Mouse (Mus musculus) kidney, adult 8-10 months (tissue): ENCODE measurements around the gene Crtc3.

Experiments
- DNase-seq, 2 experiments: peaks; one replicate each; pipeline ENCODE4 v3.0.0; 2022

Crtc3 gene

GRCm38 (mm10) chr7:80638460-80638859 lies 50.2 kb downstream of the Crtc3 start:
- no peak for DNase-seq

- no peak for DNase-seq
These were observed 51.5 kb downstream of the Crtc3 start for GRCm38 (mm10) chr7:80636953-80637800.

- DNase-seq, result no peak
These were observed 52.3 kb downstream of the Crtc3 start for GRCm38 (mm10) chr7:80636288-80636952.

- no peak for DNase-seq
These were observed 52.8 kb downstream of the Crtc3 start for GRCm38 (mm10) chr7:80635866-80636265.

GRCm38 (mm10) chr7:80634741-80635140 lies 53.9 kb downstream of the Crtc3 start:
- no peak for DNase-seq

- no peak for DNase-seq
These were observed 55.0 kb downstream of the Crtc3 start for GRCm38 (mm10) chr7:80633635-80634034.

GRCm38 (mm10) chr7:80631993-80632392 lies 56.7 kb downstream of the Crtc3 start:
- DNase-seq, result no peak

GRCm38 (mm10) chr7:80631405-80631804 lies 57.3 kb downstream of the Crtc3 start:
- no peak for DNase-seq

GRCm38 (mm10) chr7:80629369-80629768 lies 59.3 kb downstream of the Crtc3 start:
- DNase-seq, result no peak

GRCm38 (mm10) chr7:80628708-80629183 lies 59.9 kb downstream of the Crtc3 start:
- DNase-seq, result peak; percentile 53 to 60

GRCm38 (mm10) chr7:80626943-80627342 lies 61.7 kb downstream of the Crtc3 start:
- no peak for DNase-seq

- DNase-seq, result no peak
These were observed 62.8 kb downstream of the Crtc3 start for GRCm38 (mm10) chr7:80625841-80626240.

- DNase-seq, result no peak
These were observed 65.4 kb downstream of the Crtc3 start for GRCm38 (mm10) chr7:80623276-80623675.

GRCm38 (mm10) chr7:80616096-80616495 lies 72.6 kb downstream of the Crtc3 start:
- no peak for DNase-seq

- DNase-seq, result no peak
These were observed 74.6 kb downstream of the Crtc3 start for GRCm38 (mm10) chr7:80614042-80614441.

GRCm38 (mm10) chr7:80612191-80612787 lies 76.4 kb downstream of the Crtc3 start:
- no peak for DNase-seq

GRCm38 (mm10) chr7:80611646-80612045 lies 77.0 kb downstream of the Crtc3 start:
- no peak for DNase-seq

- DNase-seq, result no peak
These were observed 81.2 kb downstream of the Crtc3 start for GRCm38 (mm10) chr7:80607503-80607902.

GRCm38 (mm10) chr7:80606435-80606834 lies 82.2 kb downstream of the Crtc3 start:
- no peak for DNase-seq

- no peak for DNase-seq
These were observed 83.1 kb downstream of the Crtc3 start for GRCm38 (mm10) chr7:80605557-80605930.

- DNase-seq, result no peak
These were observed 83.6 kb downstream of the Crtc3 start for GRCm38 (mm10) chr7:80604908-80605556.

- no peak for DNase-seq
These were observed 86.1 kb downstream of the Crtc3 start for GRCm38 (mm10) chr7:80602574-80602973.

GRCm38 (mm10) chr7:80598436-80598985 lies 90.2 kb downstream of the Crtc3 start:
- no peak for DNase-seq
